Mouse (Mus musculus): ENCODE measurements around the gene Dnm3.

Dnm3 gene

GRCm38 (mm10) chr1:162210529-162210928 lies 267.3 kb downstream of the Dnm3 start:
- in situ Hi-C loops (cut with MseI, MboI), result no loop called here

GRCm38 (mm10) chr1:162209487-162210149 lies 268.2 kb downstream of the Dnm3 start:
- in situ Hi-C loops (cut with MseI, MboI), result no loop called here

- in situ Hi-C loops (cut with MseI, MboI), result no loop called here
Observed at GRCm38 (mm10) chr1:162209010-162209409, 268.8 kb downstream of the Dnm3 start.

GRCm38 (mm10) chr1:162207708-162208043 lies 270.2 kb downstream of the Dnm3 start:
- in situ Hi-C loops (cut with MseI, MboI), result no loop called here

- in situ Hi-C loops (cut with MseI, MboI), result no loop called here
Observed at GRCm38 (mm10) chr1:162206998-162207707, 270.7 kb downstream of the Dnm3 start.

GRCm38 (mm10) chr1:162202465-162203348 lies 275.1 kb downstream of the Dnm3 start:
- in situ Hi-C loops (cut with MseI, MboI), result no loop called here

- in situ Hi-C loops (cut with MseI, MboI), result no loop called here
Observed at GRCm38 (mm10) chr1:162200446-162200845, 277.4 kb downstream of the Dnm3 start.

GRCm38 (mm10) chr1:162196812-162197680 lies 280.8 kb downstream of the Dnm3 start:
- in situ Hi-C loops (cut with MseI, MboI), result no loop called here

- in situ Hi-C loops (cut with MseI, MboI), result no loop called here
Observed at GRCm38 (mm10) chr1:162188744-162189143, 289.1 kb downstream of the Dnm3 start.

GRCm38 (mm10) chr1:162187352-162188120 lies 290.3 kb downstream of the Dnm3 start:
- in situ Hi-C loops (cut with MseI, MboI), result no loop called here

GRCm38 (mm10) chr1:162186470-162187351 lies 291.1 kb downstream of the Dnm3 start:
- in situ Hi-C loops (cut with MseI, MboI), result no loop called here

- in situ Hi-C loops (cut with MseI, MboI), result no loop called here
Observed at GRCm38 (mm10) chr1:162184003-162184748, 293.7 kb downstream of the Dnm3 start.

GRCm38 (mm10) chr1:162183438-162183837 lies 294.4 kb downstream of the Dnm3 start:
- in situ Hi-C loops (cut with MseI, MboI), result no loop called here

- in situ Hi-C loops (cut with MseI, MboI), result no loop called here
Observed at GRCm38 (mm10) chr1:162181187-162181975, 296.5 kb downstream of the Dnm3 start.

GRCm38 (mm10) chr1:162180451-162180850 lies 297.4 kb downstream of the Dnm3 start:
- in situ Hi-C loops (cut with MseI, MboI), result no loop called here

GRCm38 (mm10) chr1:162179401-162179800 lies 298.4 kb downstream of the Dnm3 start:
- in situ Hi-C loops (cut with MseI, MboI), result no loop called here

GRCm38 (mm10) chr1:162172806-162173205 lies 305.0 kb downstream of the Dnm3 start:
- in situ Hi-C loops (cut with MseI, MboI), result no loop called here
